Mouse (Mus musculus): ENCODE data around the gene Plekhg6. TPM values are rescaled to one million over a fixed set of nuclear protein-coding genes. Genes with fewer than 3 reads are reported as not detected.

The Plekhg6 gene
- polyA plus RNA-seq, 1 experiment, result 17.5 TPM

- no peak for DNase-seq (ENCODE audit: low spot score)
These were observed 55.3 kb downstream of the Plekhg6 start for GRCm38 (mm10) chr6:125325337-125325736.

DNA sequence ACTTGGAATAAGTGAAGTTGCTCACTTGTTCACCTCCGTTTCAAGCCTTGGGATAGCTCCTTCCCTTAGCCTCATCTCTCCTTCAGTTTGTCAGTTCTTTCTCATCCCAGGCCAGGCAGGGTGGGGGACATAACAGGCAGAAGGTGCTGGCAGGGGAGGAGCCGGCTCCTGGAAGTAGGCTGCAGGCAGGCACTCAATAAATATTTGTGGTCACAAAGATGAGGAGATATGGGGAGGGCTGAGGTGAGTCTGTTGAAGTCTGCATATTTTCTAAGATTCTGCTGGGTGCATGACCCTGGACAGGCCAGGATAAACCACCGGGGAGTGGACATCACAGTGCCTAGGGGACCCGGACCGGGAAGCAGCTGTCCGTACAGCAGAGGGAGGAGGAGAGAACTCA lies 57.0 kb downstream of the Plekhg6 start:
- DNase-seq (ENCODE audit: low spot score), result no peak

DNA sequence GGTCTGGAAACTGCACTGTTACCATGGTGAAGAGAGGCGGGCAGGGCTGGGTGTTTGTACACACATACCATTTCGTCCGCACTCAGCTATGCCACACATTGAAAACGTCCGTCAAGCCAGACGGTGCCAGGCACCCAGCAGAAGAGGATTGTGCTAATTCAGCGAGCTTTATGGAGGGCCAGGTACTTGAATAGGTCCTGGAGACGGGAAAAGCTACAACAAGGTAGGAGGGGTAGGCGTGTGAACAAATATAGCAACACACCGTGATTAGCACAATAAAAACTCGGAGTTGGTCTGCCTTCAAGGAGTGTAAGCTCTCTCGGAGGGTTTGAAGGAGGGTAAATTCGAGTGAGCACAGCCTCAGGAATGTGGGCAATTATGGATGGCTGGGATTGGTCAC lies 57.8 kb downstream of the Plekhg6 start:
- DNase-seq (ENCODE audit: low spot score), result no peak

DNA sequence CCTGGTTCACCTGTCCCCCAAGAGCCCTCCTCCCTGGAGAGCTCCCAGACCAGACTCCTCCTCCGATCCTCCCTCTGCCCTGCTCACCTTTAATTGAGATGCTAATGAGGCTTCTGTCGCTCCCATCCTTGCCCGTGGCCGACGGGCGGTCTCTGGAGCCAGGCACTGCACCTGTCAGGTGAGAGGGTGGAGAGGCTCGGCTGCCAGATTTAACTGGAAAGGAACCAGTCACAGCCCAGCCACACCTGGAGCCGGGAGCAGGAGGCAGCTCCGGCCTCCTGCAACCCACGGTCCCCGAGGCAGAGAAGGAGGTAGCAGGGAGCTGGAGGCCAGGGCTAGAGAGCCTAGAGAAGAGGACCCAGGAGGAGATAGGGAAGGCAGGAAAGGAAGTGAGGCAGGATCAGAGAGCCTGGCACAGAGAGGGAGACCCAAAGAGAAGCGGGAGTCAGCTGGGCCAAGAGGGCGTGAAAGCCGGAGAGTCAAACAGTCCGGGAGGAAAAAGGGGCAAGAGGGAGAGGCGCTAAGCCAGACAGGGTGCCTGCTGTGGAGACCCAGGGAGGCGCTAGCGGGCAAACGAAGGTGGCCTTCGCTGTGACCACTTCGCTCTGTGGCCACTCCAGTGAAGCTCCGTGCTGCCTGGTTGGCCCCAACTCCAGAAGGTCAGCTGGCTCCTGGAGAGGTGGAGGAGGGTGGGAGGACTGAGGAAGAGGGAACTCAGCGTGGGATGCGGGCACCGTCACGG lies 59.3 kb downstream of the Plekhg6 start:
- DNase-seq (ENCODE audit: low spot score), result no peak

DNA sequence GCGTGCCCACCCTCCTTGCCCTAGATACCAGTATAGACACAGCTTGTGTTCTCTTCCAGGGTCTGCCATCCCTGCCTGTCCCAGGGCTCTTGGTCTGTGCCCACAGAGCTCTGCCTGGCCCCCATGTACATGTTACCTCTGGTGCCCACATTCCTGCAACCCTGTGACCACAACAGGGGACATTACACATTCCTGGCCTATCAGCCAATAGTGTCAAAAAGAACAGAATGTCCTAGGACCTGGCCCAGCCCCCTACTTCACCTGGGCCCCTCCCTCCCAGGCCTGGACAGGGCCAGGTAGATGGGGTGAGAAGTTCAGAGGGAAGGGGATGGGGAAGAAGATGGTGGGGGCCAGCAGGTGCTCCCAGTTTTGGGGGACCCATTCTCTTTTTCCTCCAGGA lies 60.3 kb downstream of the Plekhg6 start, which contains the start of gene Scnn1a:
TSS of gene Scnn1a (plus strand) at position 337 of the 400 bp plus-strand sequence.
- DNase-seq (ENCODE audit: low spot score), result no peak

- DNase-seq (ENCODE audit: low spot score), result no peak
These were observed 60.7 kb downstream of the Plekhg6 start for GRCm38 (mm10) chr6:125319919-125320296.

- no peak for DNase-seq (ENCODE audit: low spot score)
These were observed 61.3 kb downstream of the Plekhg6 start for GRCm38 (mm10) chr6:125318981-125319918.

DNA sequence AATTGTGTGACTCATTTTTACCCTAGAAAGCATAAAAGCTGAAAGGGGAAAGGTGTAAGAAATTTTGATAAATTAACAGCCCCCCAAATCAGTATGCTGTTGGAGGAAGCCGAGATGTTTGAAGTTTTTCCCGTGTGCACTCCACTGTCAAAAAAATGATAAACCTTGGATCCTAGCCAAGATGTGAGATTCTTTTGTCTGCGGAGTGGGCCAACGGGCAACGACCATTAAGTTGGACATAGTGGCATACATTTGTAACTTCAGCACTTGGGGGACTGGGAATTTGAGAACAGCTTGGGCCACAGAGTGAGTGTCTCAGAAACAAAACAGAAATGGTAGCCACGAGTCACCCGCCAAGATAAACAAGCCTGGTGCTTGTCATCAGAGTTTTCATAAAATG lies 63.5 kb downstream of the Plekhg6 start:
- no peak for DNase-seq (ENCODE audit: low spot score)

DNA sequence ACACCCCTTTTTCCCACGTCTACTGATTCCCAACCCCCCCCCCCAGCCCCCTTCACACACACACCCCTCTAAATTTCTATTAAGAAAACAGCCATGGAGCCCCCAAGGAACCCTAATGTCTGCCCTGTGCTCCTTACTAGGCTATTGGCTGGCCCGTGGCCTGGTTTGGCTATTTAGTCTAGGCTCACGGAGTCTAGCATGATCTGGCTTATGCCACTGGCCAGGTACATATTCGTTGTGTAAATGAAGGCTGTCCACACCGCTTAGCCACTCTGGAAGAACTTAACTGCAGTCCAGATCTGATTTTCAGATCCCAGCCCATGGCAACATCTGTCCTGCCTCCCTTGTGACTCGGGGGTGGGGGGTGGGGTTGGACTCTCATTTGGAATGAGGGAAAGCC lies 65.8 kb downstream of the Plekhg6 start:
- DNase-seq (ENCODE audit: low spot score), result no peak

DNA sequence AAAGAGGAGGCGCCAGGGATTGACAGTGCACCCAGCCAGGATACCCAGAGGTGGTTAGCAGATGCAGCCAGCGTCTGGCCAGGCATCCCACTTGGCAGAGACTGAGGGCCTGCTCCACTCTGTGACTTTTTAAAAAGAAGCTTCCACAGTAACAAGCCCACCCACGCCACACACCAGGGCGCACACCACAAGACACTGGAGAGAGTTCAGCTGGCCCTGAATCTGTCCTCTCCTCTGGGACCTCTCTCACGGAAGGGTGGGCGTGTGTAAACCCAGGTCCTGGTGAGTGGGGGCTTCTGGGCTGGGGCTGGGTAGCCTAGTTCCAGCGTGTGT lies 66.4 kb downstream of the Plekhg6 start:
- no peak for DNase-seq (ENCODE audit: low spot score)

- peak; percentile 86 for DNase-seq (ENCODE audit: low spot score)
These were observed 66.9 kb downstream of the Plekhg6 start, which contains the start of gene Ltbr for GRCm38 (mm10) chr6:125313546-125314230. TSS of gene Ltbr (minus strand) at chr6:125313885.

Other genes starting within 250 kb of the Plekhg6 start
- gene Nop2, start 248.9 kb downstream of the Plekhg6 start, polyA plus RNA-seq (2012; rRNA removed), result 23.1 TPM in 2 replicates
- gene Iffo1, start 235.6 kb downstream of the Plekhg6 start, polyA plus RNA-seq (2012; rRNA removed), result 28.6 and 29.0 TPM in 2 replicates
- gene Gapdh, start 214.3 kb downstream of the Plekhg6 start, polyA plus RNA-seq (2012; rRNA removed), result 2,278 and 2,316 TPM in 2 replicates
- 17.3 and 24.3 TPM in 2 replicates for gene Ncapd2, start 189.1 kb downstream of the Plekhg6 start, polyA plus RNA-seq (2012; rRNA removed)
- gene Mrpl51, start 189.0 kb downstream of the Plekhg6 start, polyA plus RNA-seq (2012; rRNA removed), result 69.8 and 72.9 TPM in 2 replicates
- gene Vamp1, start 165.2 kb downstream of the Plekhg6 start, polyA plus RNA-seq (2012; rRNA removed), result 29.0 and 37.2 TPM in 2 replicates
- gene Tapbpl, start 148.9 kb downstream of the Plekhg6 start, polyA plus RNA-seq (2012; rRNA removed), result 16.6 and 19.7 TPM in 2 replicates
- 0.59 and 0.83 TPM in 2 replicates for gene Cd27, start 143.8 kb downstream of the Plekhg6 start, polyA plus RNA-seq (2012; rRNA removed)
- gene Tuba3a, start 94.8 kb downstream of the Plekhg6 start, polyA plus RNA-seq (2012; rRNA removed), result 0.04 TPM in 1 of 2 replicates, not detected in the other
- gene Ltbr, start 66.9 kb downstream of the Plekhg6 start, polyA plus RNA-seq (2012; rRNA removed), result 101 and 118 TPM in 2 replicates
- gene Scnn1a, start 60.1 kb downstream of the Plekhg6 start, polyA plus RNA-seq (2012; rRNA removed), result 2.9 and 3.9 TPM in 2 replicates
- gene Tnfrsf1a, start 31.4 kb downstream of the Plekhg6 start, polyA plus RNA-seq (2012; rRNA removed), result 140 and 152 TPM in 2 replicates
- 683 and 894 TPM in 2 replicates for gene Cd9, start 114.0 kb upstream of the Plekhg6 start, polyA plus RNA-seq (2012; rRNA removed)
- 37.8 and 57.5 TPM in 2 replicates for gene Vwf, start 166.0 kb upstream of the Plekhg6 start, polyA plus RNA-seq (2012; rRNA removed)